Mouse (Mus musculus): ENCODE measurements around the gene Pcyt1b. TPM values are rescaled to one million over a fixed set of nuclear protein-coding genes. Genes with fewer than 3 reads are reported as not detected.

The Pcyt1b gene
- 10 to 100 TPM; 33.8 to 36.7 TPM for total RNA-seq (2021)

- intact Hi-C loops (cut with DNase I): no loop called here
- DNase-seq (ENCODE audit: low spot score in 2 of 2): peak in 1 of 2 experiments; percentile 3
Observed at GRCm38 (mm10) chrX:93654218-93655002, at the start of gene Pcyt1b. Gene Pcyt1b (plus strand): TSS chrX:93654863.

- DNase-seq (ENCODE audit: low spot score in 2 of 2): no peak
- intact Hi-C loops (cut with DNase I): loop anchor here (5.0 kb wide), 2 partner anchors 47 to 257 kb away; no protein-coding TSS in a partner anchor
Observed at GRCm38 (mm10) chrX:93630256-93630655, 24.4 kb upstream of the Pcyt1b start.

DNA sequence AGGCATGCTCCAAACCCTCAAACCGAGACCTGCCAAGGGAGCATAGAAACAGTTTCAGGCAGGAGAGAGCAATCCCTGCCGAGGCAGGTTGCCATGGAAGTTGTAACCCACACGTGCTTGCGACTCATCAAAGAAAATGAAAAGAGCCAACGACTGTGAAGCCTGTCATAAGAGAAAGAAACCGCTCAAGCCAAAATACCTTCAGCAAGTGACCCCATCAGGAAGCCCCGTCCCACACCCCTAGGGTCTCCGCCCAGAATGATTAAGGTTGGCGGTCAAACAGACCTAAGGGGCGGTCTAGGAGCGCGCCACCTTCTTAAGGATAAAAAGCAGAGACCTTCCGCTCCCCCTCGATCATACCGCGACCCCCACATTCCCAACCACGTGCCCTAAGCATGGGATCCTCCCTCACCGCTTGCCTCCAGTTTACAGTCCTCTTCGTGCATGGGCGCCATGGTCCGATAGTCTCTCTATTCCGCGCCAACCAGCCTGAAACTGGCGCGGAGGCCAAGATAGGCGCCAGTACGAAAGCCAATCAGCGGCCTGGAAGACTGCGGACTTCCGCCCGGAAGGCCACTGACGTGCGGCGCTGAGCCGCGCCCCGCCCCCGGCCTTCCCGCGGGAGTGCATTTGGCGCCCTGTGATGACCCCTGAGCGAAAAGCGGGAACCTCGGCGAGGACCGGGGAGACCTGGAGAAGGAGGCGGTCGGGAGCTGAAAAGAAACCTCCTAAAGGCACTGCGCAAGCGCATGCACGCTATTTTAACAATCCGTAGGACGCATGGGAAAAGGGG lies 22.8 kb upstream of the Pcyt1b start, which contains the start of gene Pola1:
Gene Pola1 (minus strand): TSS at position 499 of the 793 bp plus-strand sequence.
- intact Hi-C loops (cut with DNase I): loop anchor here (5.0 kb wide), 2 partner anchors 45 to 255 kb away; no protein-coding TSS in a partner anchor
- peak; percentile 72 to 76 for DNase-seq (ENCODE audit: low spot score in 2 of 2)

- intact Hi-C loops (cut with DNase I): loop anchor here (5.0 kb wide), 2 partner anchors 42 to 252 kb away; no protein-coding TSS in a partner anchor
Observed at GRCm38 (mm10) chrX:93634861-93635375, 19.7 kb upstream of the Pcyt1b start.

GRCm38 (mm10) chrX:93643600-93643999 lies 11.1 kb upstream of the Pcyt1b start:
- no peak for DNase-seq (ENCODE audit: low spot score in 2 of 2)
- intact Hi-C loops (cut with DNase I): no loop called here

More at GRCm38 (mm10) chrX:93634861-93635375, 19.7 kb upstream of the Pcyt1b start:
- no peak for DNase-seq (ENCODE audit: low spot score in 2 of 2)

- intact Hi-C loops (cut with DNase I): no loop called here
- no peak for DNase-seq (ENCODE audit: low spot score in 2 of 2)
Observed at GRCm38 (mm10) chrX:93644022-93644421, 10.6 kb upstream of the Pcyt1b start.

GRCm38 (mm10) chrX:93650738-93651137 lies 3.9 kb upstream of the Pcyt1b start:
- DNase-seq (ENCODE audit: low spot score in 2 of 2): no peak
- intact Hi-C loops (cut with DNase I): no loop called here

- intact Hi-C loops (cut with DNase I): no loop called here
- DNase-seq (ENCODE audit: low spot score in 2 of 2): no peak
Observed at GRCm38 (mm10) chrX:93655153-93655552, 490 bp downstream of the Pcyt1b start.

DNA sequence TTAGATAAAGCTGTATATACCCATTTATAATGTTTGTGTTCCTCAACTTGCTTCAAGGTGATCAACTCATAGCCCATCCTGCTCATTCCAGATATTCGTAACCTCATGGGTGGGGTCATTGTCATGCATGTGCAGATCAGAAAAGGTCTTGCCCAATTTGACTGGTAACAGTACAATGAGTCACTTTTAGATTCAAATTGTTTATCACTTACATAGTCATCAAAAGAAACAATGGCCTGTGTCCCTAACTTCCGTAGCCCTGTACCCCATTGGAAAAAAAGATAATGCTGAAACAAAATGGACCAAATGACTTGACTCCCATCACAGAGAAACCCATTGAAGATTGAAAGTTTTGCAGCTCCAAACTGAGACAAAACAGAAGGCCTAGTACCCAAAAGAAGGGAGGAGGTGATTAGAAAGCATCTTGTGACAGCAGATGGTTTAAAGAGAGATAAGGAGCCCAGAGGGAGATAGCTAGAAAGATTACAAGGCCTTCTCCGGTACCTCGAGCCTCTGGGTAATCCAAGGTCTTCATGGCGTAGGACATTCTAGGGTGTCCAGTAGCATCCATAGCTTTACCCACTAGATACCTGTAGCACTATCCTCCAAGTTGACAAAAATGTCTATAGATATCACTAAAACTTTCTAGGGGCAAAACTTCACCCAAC lies 9.4 kb downstream of the Pcyt1b start:
- intact Hi-C loops (cut with DNase I): no loop called here

DNA sequence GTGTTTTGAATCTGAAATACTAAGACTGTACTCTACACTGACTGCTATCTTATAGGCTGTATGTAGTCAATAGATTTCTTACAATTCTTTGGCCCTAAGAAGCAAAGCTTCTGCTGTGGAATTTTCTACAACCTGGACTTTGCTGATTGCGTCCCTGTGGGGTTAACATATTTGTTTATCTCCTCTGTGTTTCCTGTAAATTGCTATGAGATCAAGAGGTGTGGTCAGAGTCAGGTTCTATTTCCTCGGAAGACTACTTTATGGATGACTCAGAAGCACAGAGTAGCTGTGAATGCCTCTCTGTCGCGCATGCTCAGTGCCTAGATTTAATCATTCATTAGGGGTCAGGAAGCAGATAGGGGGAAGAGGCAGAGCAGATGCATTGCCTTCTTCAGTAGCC lies 10.1 kb downstream of the Pcyt1b start:
- intact Hi-C loops (cut with DNase I): no loop called here
- DNase-seq (ENCODE audit: low spot score in 2 of 2): no peak

More for the DNA sequence above, 9.4 kb downstream of the Pcyt1b start:
- no peak for DNase-seq (ENCODE audit: low spot score in 2 of 2)

DNA sequence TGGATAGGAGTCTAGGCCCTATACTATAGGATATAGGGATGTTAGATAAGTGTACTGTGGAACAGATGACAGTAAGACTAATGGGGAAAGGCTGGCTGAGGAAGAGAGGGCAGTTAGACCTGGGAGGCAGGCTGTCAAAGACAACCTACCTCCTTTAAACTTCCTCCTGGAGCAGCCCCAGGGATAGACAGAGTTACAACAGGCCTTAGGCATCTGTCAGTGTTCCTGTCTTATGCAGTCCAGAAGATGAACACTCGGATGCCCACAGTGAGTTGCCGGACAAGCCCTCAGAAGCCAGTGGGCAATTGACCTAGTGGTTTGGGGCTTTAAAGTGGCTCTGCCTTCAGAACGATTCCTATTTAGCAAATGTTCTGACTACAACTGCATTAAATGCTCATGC lies 19.8 kb downstream of the Pcyt1b start:
- intact Hi-C loops (cut with DNase I): no loop called here
- DNase-seq (ENCODE audit: low spot score in 2 of 2): no peak

- intact Hi-C loops (cut with DNase I): loop anchor here (5.0 kb wide), 1 partner anchor 43 kb away; the partner anchor contains the start of gene Pola1
- DNase-seq (ENCODE audit: low spot score in 2 of 2): peak; percentile 54 to 79
Observed at GRCm38 (mm10) chrX:93674836-93675795, 20.5 kb downstream of the Pcyt1b start.

GRCm38 (mm10) chrX:93676228-93676627 lies 21.6 kb downstream of the Pcyt1b start:
- no peak for DNase-seq (ENCODE audit: low spot score in 2 of 2)
- intact Hi-C loops (cut with DNase I): loop anchor here (5.0 kb wide), 1 partner anchor 44 kb away; the partner anchor contains the start of gene Pola1

- intact Hi-C loops (cut with DNase I): no loop called here
- DNase-seq (ENCODE audit: low spot score in 2 of 2): no peak
Observed at GRCm38 (mm10) chrX:93689287-93689686, 34.6 kb downstream of the Pcyt1b start.

DNA sequence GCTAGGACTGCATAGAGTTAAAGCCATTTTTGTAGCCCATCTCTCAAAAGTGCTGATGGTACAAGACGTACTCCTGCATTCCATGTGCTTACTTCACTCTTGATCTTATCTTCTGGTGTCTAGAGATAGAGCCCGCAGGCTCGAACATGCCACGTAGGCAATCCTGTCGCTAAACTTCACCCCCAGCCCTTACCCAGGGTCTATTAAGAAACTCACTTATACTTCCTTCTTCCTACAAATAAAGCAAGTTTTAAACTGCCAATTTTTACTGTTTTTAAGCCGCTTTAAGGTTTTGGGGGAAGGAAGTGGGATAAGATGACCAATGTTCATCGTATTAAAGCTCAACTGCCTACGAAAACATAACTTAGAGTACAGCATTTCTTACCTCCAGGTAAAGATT lies 36.0 kb downstream of the Pcyt1b start:
- intact Hi-C loops (cut with DNase I): no loop called here
- no peak for DNase-seq (ENCODE audit: low spot score in 2 of 2)

GRCm38 (mm10) chrX:93697596-93697995 lies 42.9 kb downstream of the Pcyt1b start:
- intact Hi-C loops (cut with DNase I): no loop called here
- no peak for DNase-seq (ENCODE audit: low spot score in 2 of 2)

DNA sequence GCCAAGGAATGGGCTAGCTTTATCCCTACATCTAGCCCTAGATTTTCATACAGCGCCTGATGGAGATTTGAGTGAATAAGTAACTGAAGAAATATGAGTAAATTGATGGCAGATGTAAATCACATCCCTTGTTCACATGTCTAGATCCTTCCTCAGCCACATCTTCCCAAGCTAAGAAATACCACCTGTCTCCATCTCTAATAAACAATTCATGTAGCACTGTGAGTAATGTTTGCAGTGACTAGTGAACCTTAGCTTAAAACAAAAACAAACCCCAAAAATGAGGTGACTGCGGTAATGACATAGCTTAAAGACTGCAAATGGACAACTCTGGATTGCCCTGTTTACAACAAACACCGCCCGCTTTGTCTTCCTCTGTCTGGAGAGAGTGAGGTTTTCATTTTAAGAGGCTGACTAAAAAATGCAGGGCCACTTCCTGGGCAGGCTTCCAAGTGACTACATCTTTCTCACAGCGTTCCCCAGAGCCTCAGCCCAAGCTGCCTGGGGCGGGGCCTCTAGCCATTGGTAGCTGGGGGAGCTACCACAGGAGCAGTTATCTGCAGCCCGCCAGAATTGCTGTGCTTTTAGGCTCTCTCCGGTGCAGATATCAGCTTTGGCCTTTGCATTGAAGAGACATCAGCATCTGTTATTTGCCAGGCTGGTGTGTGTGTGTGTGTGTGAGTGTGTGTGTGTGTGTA lies 46.0 kb downstream of the Pcyt1b start:
- intact Hi-C loops (cut with DNase I): no loop called here
- peak; percentile 40 to 73 for DNase-seq (ENCODE audit: low spot score in 2 of 2)

GRCm38 (mm10) chrX:93712566-93712965 lies 57.9 kb downstream of the Pcyt1b start:
- no peak for DNase-seq (ENCODE audit: low spot score in 2 of 2)
- intact Hi-C loops (cut with DNase I): no loop called here

All from left cerebral cortex, postnatal 25 days (tissue).